ENCODE assay signal across 23 mouse cellular contexts in the genomic region with DNA sequence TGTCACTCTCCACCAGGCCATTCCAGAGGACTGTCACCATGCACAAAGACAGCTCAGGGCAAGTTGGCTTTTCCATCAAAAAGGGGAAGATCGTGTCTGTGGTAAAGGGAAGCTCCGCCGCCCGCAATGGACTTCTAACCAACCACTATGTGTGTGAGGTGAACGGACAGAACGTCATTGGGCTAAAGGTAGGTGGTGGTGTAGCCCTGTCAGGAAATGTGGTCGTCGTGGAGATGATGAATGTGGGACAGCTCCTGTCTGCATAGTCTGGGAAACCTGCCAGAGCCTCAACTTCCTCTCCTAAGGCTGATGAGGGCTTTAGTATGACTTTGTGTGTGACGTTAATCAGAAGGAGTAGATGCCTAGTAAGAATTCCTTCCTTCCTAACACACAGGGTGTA. TPM values are rescaled to one million over a fixed set of nuclear protein-coding genes. Genes with fewer than 3 reads are reported as not detected.
DNase-seq lines count a peak whose midpoint lies in the region; ATAC-seq and TF ChIP-seq lines count a peak whose summit lies in the region.
"Had no signal": no experiment of that assay in that cellular context is flagged by ENCODE, and none has a peak within 500 bp of the region (broad histone marks: within the 10 kb centered on the region; RNA-seq: fewer than 3 reads in every experiment).

No protein-coding gene starts in this region.

- H3K4me2 ChIP-seq in lung, embryonic 14.5 days, result no peak overlapping the region
- no peak overlapping the region for H3K4me2 ChIP-seq in neural tube, embryonic 15.5 days
- H3K4me2 ChIP-seq: embryonic facial prominence, embryonic 13.5 days; hindbrain, embryonic 14.5 days; liver, embryonic 15.5 days; midbrain, embryonic 11.5 days; neural tube, embryonic 13.5 days had no signal

- ATAC-seq in lung, embryonic 14.5 days (ENCODE audit: insufficient read depth), result peak; percentile 16; the same call in 1 of the 2 replicates
- ATAC-seq in megakaryocyte, adult 5-6 weeks (ENCODE audit: poor library complexity, severe bottlenecking), result peak; percentile 56
- ATAC-seq in neural tube, embryonic 15.5 days (ENCODE audit: low FRiP score), result no peak
- ATAC-seq: activated CD4-positive, CD25-positive, alpha-beta regulatory T cell, adult 4 months; Patski had no signal

- no peak for TF ChIP-seq EP300 in MEL (IDR thresholded peaks at IDR 0.05; ENCODE audit: low read depth in 1 of 2, low read length in 2 of 2)

- H3K9ac ChIP-seq in MEL (ENCODE audit: control insufficient read depth, low read depth, low read length, poor library complexity, severe bottlenecking), result no peak overlapping the region
- H3K9ac ChIP-seq in lung, embryonic 14.5 days, result no peak overlapping the region
- H3K9ac ChIP-seq in neural tube, embryonic 15.5 days (replicated peaks), result no peak overlapping the region
- H3K9ac ChIP-seq: embryonic facial prominence, embryonic 13.5 days; hindbrain, embryonic 14.5 days; liver, embryonic 15.5 days; neural tube, embryonic 13.5 days had no signal

- TF ChIP-seq RAD21 in MEL (IDR thresholded peaks at IDR 0.05; ENCODE audit: low read depth, low read length), result no peak

- DNase-seq in kidney, adult 9 months, result peak; percentile 33
- DNase-seq in kidney, adult 18-20 months, result no peak
- DNase-seq in MEL (ENCODE audit: low read depth, low spot score), result peak; percentile 76
- peak; percentile 50 for DNase-seq in lung, embryonic 14.5 days
- no peak for DNase-seq in right cerebral cortex, adult 2 months (ENCODE audit: low spot score in 2 of 2)
- DNase-seq in heart, postnatal 25 days (ENCODE audit: low spot score), result no peak
- DNase-seq: adrenal gland, postnatal 25 days; B cell, adult 2 months; cerebellum, adult 8-10 months; gastrocnemius, adult 2 months; retina, postnatal 1 day; thymus, postnatal 4 days had no signal

- no peaks in the 10 kb centered on the region for H3K9me3 ChIP-seq in MEL (replicated peaks; ENCODE audit: insufficient read depth, low read length)
- no peaks in the 10 kb centered on the region for H3K9me3 ChIP-seq in lung, embryonic 14.5 days (ENCODE audit: low read depth, low read length)
- no peaks in the 10 kb centered on the region for H3K9me3 ChIP-seq in neural tube, embryonic 15.5 days (replicated peaks)
- H3K9me3 ChIP-seq: embryonic facial prominence, embryonic 13.5 days; liver, embryonic 15.5 days; neural tube, embryonic 13.5 days had no signal

- no peak for TF ChIP-seq POLR2A in MEL (IDR thresholded peaks at IDR 0.05; ENCODE audit: control insufficient read depth in 1 of 2, insufficient read depth in 1 of 2, low read depth in 1 of 2, low read length in 2 of 2, poor library complexity in 1 of 2)

- TF ChIP-seq CTCF in MEL (IDR thresholded peaks at IDR 0.05 in 2 of 3, conservative IDR thresholded peaks at IDR 0.05 in 1 of 3; ENCODE audit: control insufficient read depth in 1 of 3, insufficient read depth in 1 of 3, low read depth in 2 of 3, low read length in 3 of 3, poor library complexity in 1 of 3, severe bottlenecking in 1 of 3), result no peak
- TF ChIP-seq CTCF in lung, embryonic 14.5 days (IDR thresholded peaks at IDR 0.05; ENCODE audit: low read depth), result no peak

- H3K4me3 ChIP-seq in MEL (ENCODE audit: control insufficient read depth in 1 of 2, insufficient read depth in 1 of 2, low read depth in 2 of 2, low read length in 2 of 2), result no peak overlapping the region
- H3K4me3 ChIP-seq in lung, embryonic 14.5 days (ENCODE audit: low read depth, low read length), result no peak overlapping the region
- H3K4me3 ChIP-seq in neural tube, embryonic 15.5 days (replicated peaks), result no peak overlapping the region
- H3K4me3 ChIP-seq: embryonic facial prominence, embryonic 13.5 days; gastrocnemius, adult 2 months; liver, embryonic 15.5 days; neural tube, embryonic 13.5 days had no signal

- H3K4me1 ChIP-seq in MEL (ENCODE audit: control insufficient read depth in 1 of 2, insufficient read depth in 2 of 2, low read length in 2 of 2), result no peaks in the 10 kb centered on the region; a peak in 1 of 4 replicates
- H3K4me1 ChIP-seq in lung, embryonic 14.5 days (ENCODE audit: insufficient read depth), result no peaks in the 10 kb centered on the region
- H3K4me1 ChIP-seq in neural tube, embryonic 15.5 days, result no peaks in the 10 kb centered on the region
- H3K4me1 ChIP-seq: embryonic facial prominence, embryonic 13.5 days; liver, embryonic 15.5 days; neural tube, embryonic 13.5 days had no signal

- intact Hi-C loops in heart, postnatal 25 days (cut with DNase I), result no loop called here

- H3K79me2 ChIP-seq in MEL (ENCODE audit: control insufficient read depth, insufficient read depth, low read length, poor library complexity), result no peaks in the 10 kb centered on the region

- WGBS in lung, embryonic 14.5 days, result 55% methylated on average over 9 of the region's 9 CpGs
- 78% methylated on average over 9 of the region's 9 CpGs for WGBS in neural tube, embryonic 15.5 days

- H3K36me3 ChIP-seq in MEL (ENCODE audit: control insufficient read depth in 1 of 2, insufficient read depth in 2 of 2, low read length in 2 of 2), result no peaks in the 10 kb centered on the region
- no peaks in the 10 kb centered on the region for H3K36me3 ChIP-seq in lung, embryonic 14.5 days (ENCODE audit: insufficient read depth)
- peaks cover 12% of the 10 kb centered on the region for H3K36me3 ChIP-seq in neural tube, embryonic 15.5 days
- H3K36me3 ChIP-seq: embryonic facial prominence, embryonic 13.5 days; liver, embryonic 15.5 days had no signal

- no peaks in the 10 kb centered on the region for H3K27me3 ChIP-seq in MEL (ENCODE audit: control insufficient read depth in 1 of 2, insufficient read depth in 2 of 2, low read length in 2 of 2)
- H3K27me3 ChIP-seq in lung, embryonic 14.5 days (ENCODE audit: insufficient read depth, low read length), result no peaks in the 10 kb centered on the region
- H3K27me3 ChIP-seq in neural tube, embryonic 15.5 days (replicated peaks), result no peaks in the 10 kb centered on the region
- H3K27me3 ChIP-seq: embryonic facial prominence, embryonic 13.5 days; liver, embryonic 15.5 days; neural tube, embryonic 13.5 days had no signal

- H3K27ac ChIP-seq in MEL (ENCODE audit: control insufficient read depth, low read depth, low read length), result no peak overlapping the region
- no peak overlapping the region for H3K27ac ChIP-seq in lung, embryonic 14.5 days (ENCODE audit: low read depth)
- H3K27ac ChIP-seq in neural tube, embryonic 15.5 days (replicated peaks), result no peak overlapping the region
- H3K27ac ChIP-seq: embryonic facial prominence, embryonic 13.5 days; gastrocnemius, adult 2 months; hindbrain, embryonic 14.5 days; kidney, postnatal 0 days; liver, embryonic 15.5 days; neural tube, embryonic 13.5 days had no signal

TF ChIP-seq in MEL, 35 proteins besides CTCF, POLR2A, EP300 and RAD21:
- TF ChIP-seq MAFK (IDR thresholded peaks at IDR 0.05; ENCODE audit: borderline replicate concordance, low read depth, low read length) (no peak), MXI1 (IDR thresholded peaks at IDR 0.05; ENCODE audit: low read depth, low read length) (no peak), MEF2A (IDR thresholded peaks at IDR 0.05; ENCODE audit: extremely low read depth, insufficient replicate concordance, low read depth, low read length, poor library complexity, severe bottlenecking) (no peak), ZNF384 (IDR thresholded peaks at IDR 0.05; ENCODE audit: low read depth, low read length) (no peak), ETS1 (IDR thresholded peaks at IDR 0.05; ENCODE audit: low read depth, low read length) (0 out of 2 replicates have a peak, but pooled peaks have one; percentile 16)

RNA-seq across cellular contexts. Expression of gene Sdcbp2, which starts 14.9 kb away (rescaled TPM):
- not detected in 2 replicates for total RNA-seq in MEL (2012; rRNA removed)
- polyA plus RNA-seq in MEL (2012; ENCODE audit: insufficient read depth in 1 of 2, insufficient read length in 2 of 2, low read depth in 1 of 2, low replicate concordance in 2 of 2, missing spikeins in 1 of 2), result under 1 TPM in 1 of 2 experiments, not detected in 1; 0.25 TPM
- polyA plus RNA-seq in lung, embryonic 14.5 days (2014; fragmentation: Nextera tagmentation; extraction: Ambion mirVana), result 0.86 and 0.88 TPM in 2 replicates
- total RNA-seq in megakaryocyte, adult 5-6 weeks (2015), result 0.82 TPM in 1 of 2 replicates, not detected in the other
- not detected in 2 replicates for total RNA-seq in megakaryocyte, adult 5-6 weeks (2017)
- 1.2 and 2.8 TPM in 2 replicates for polyA plus RNA-seq in neural tube, embryonic 15.5 days (2015; fragmentation: Nextera tagmentation; extraction: Ambion mirVana)
- 1 to 10 TPM; 1.0 to 2.3 TPM for total RNA-seq in heart, postnatal 25 days (2021)

RNA-seq across cellular contexts. Expression of gene Fkbp1a, which starts 45.0 kb away (rescaled TPM):
- total RNA-seq in MEL (2012; rRNA removed), result 26.2 and 33.0 TPM in 2 replicates
- polyA plus RNA-seq in MEL (2012; ENCODE audit: insufficient read depth in 1 of 2, insufficient read length in 2 of 2, low read depth in 1 of 2, low replicate concordance in 2 of 2, missing spikeins in 1 of 2), result 1,000 to 10,000 TPM in 1 of 2 experiments, 100 to 1,000 TPM in 1; 304 to 1,080 TPM
- 861 and 873 TPM in 2 replicates for polyA plus RNA-seq in lung, embryonic 14.5 days (2014; fragmentation: Nextera tagmentation; extraction: Ambion mirVana)
- total RNA-seq in megakaryocyte, adult 5-6 weeks (2015), result 102 and 103 TPM in 2 replicates
- total RNA-seq in megakaryocyte, adult 5-6 weeks (2017), result 20.9 and 23.9 TPM in 2 replicates
- polyA plus RNA-seq in neural tube, embryonic 15.5 days (2015; fragmentation: Nextera tagmentation; extraction: Ambion mirVana), result 644 and 655 TPM in 2 replicates
- 100 to 1,000 TPM; 240 to 249 TPM for total RNA-seq in heart, postnatal 25 days (2021)

RNA-seq across cellular contexts. Expression of gene Snph, which starts 45.1 kb away (rescaled TPM):
- total RNA-seq in MEL (2012; rRNA removed), result not detected in 2 replicates
- not detected for polyA plus RNA-seq in MEL (2012; ENCODE audit: insufficient read depth in 1 of 2, insufficient read length in 2 of 2, low read depth in 1 of 2, low replicate concordance in 2 of 2, missing spikeins in 1 of 2)
- polyA plus RNA-seq in lung, embryonic 14.5 days (2014; fragmentation: Nextera tagmentation; extraction: Ambion mirVana), result 0.36 and 0.65 TPM in 2 replicates
- total RNA-seq in megakaryocyte, adult 5-6 weeks (2015), result not detected in 2 replicates
- not detected in 2 replicates for total RNA-seq in megakaryocyte, adult 5-6 weeks (2017)
- 28.6 and 33.0 TPM in 2 replicates for polyA plus RNA-seq in neural tube, embryonic 15.5 days (2015; fragmentation: Nextera tagmentation; extraction: Ambion mirVana)
- total RNA-seq in heart, postnatal 25 days (2021), result 1 to 10 TPM; 5.3 TPM
- total RNA-seq: monocyte, adult 5-6 weeks had no signal

Comparison
In these comparisons a context has a peak if more than half of its experiments do, and no peak if none do; other contexts are left out.
1. DNase-seq: peak in kidney, adult 9 months (single experiment), MEL (single experiment) and lung, embryonic 14.5 days (single experiment); none in kidney, adult 18-20 months (single experiment), right cerebral cortex, adult 2 months (0 of 2) and heart, postnatal 25 days (single experiment).